ENCODE assay signal across 8 mouse cellular contexts in the genomic region with DNA sequence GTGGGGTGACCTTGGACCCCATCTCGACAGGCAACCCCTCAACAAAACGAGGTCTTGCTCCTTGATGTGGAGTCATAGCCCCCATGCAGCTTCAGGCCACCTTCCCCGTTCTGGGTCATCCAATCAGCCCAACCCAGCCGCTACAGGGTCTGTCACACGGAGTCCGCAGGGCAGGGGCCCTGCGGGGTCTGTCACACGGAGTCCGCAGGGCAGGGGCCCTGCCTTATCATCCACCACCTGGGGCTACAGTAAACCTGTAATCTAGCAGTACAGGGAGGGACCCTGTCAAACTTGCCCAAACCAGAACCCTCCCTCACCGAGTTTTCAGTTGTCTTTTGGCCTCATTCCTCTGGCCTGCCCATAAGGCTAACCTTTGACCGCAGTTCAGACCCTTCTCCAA. TPM values are rescaled to one million over a fixed set of nuclear protein-coding genes. Genes with fewer than 3 reads are reported as not detected.
DNase-seq lines count a peak whose midpoint lies in the region; ATAC-seq and TF ChIP-seq lines count a peak whose summit lies in the region.

No protein-coding gene starts in this region.

- no peak for ATAC-seq in hindbrain, embryonic 12.5 days (ENCODE audit: low FRiP score)
- ATAC-seq in hindbrain, postnatal 0 days: no peak
- no peak for ATAC-seq in embryonic facial prominence, embryonic 11.5 days (replicated peaks; ENCODE audit: insufficient number of reproducible peaks, low FRiP score, low TSS enrichment, low read depth)
- ATAC-seq in liver, embryonic 12.5 days: peak; percentile 81

- DNase-seq in hindbrain, postnatal 0 days (ENCODE audit: low spot score): no peak
- DNase-seq in embryonic facial prominence, embryonic 11.5 days (ENCODE audit: low spot score): no peak
- DNase-seq in layer of hippocampus, postnatal 25 days (ENCODE audit: extremely low spot score in 1 of 2, low spot score in 1 of 2): no peak
- no peak for DNase-seq in left cerebral cortex, postnatal 25 days (ENCODE audit: low spot score in 2 of 2)
- DNase-seq in urinary bladder, postnatal 4 days (ENCODE audit: low spot score in 2 of 2): no peak

- intact Hi-C loops in left cerebral cortex, postnatal 25 days (cut with DNase I): no loop called here

- no peak overlapping the region for H3K27ac ChIP-seq in hindbrain, embryonic 12.5 days
- H3K27ac ChIP-seq in hindbrain, postnatal 0 days: no peak overlapping the region
- no peak overlapping the region for H3K27ac ChIP-seq in ES-Bruce4 (ENCODE audit: insufficient read depth, low read length)
- H3K27ac ChIP-seq in embryonic facial prominence, embryonic 11.5 days (replicated peaks; ENCODE audit: low read depth, low read length): peak overlapping the region; percentile 96
- peak overlapping the region; percentile 88 for H3K27ac ChIP-seq in liver, embryonic 12.5 days

- H3K27me3 ChIP-seq in hindbrain, embryonic 12.5 days: peaks cover 46% of the 10 kb centered on the region
- 0 out of 2 replicates have a peak, but pooled peaks cover 6% of the 10 kb centered on the region for H3K27me3 ChIP-seq in hindbrain, postnatal 0 days (ENCODE audit: insufficient read depth, low read length)
- H3K27me3 ChIP-seq in ES-Bruce4 (ENCODE audit: control insufficient read depth, insufficient read depth, low read length, poor library complexity, severe bottlenecking): no peaks in the 10 kb centered on the region
- H3K27me3 ChIP-seq in embryonic facial prominence, embryonic 11.5 days (ENCODE audit: control insufficient read depth, insufficient read depth, low read length): no peaks in the 10 kb centered on the region; the same call in 1 of the 2 replicates
- H3K27me3 ChIP-seq in liver, embryonic 12.5 days (replicated peaks): peaks cover 52% of the 10 kb centered on the region

- H3K4me3 ChIP-seq in hindbrain, embryonic 12.5 days: no peak overlapping the region
- H3K4me3 ChIP-seq in hindbrain, postnatal 0 days (ENCODE audit: low read length): no peak overlapping the region
- peak overlapping the region; percentile 82; the same call in 1 of the 2 replicates for H3K4me3 ChIP-seq in ES-Bruce4 (ENCODE audit: low read depth, low read length)
- no peak overlapping the region; the same call in 1 of the 2 replicates for H3K4me3 ChIP-seq in embryonic facial prominence, embryonic 11.5 days (ENCODE audit: low read depth, low read length)
- peak overlapping the region; percentile 72 for H3K4me3 ChIP-seq in liver, embryonic 12.5 days

- no peak for TF ChIP-seq CTCF in hindbrain, postnatal 0 days (IDR thresholded peaks at IDR 0.05; ENCODE audit: low read depth)
- no peak for TF ChIP-seq CTCF in ES-Bruce4 (IDR thresholded peaks at IDR 0.05; ENCODE audit: low read depth, low read length)

- H3K36me3 ChIP-seq in hindbrain, embryonic 12.5 days: no peaks in the 10 kb centered on the region
- H3K36me3 ChIP-seq in hindbrain, postnatal 0 days (ENCODE audit: insufficient read depth, low read length): no peaks in the 10 kb centered on the region
- no peaks in the 10 kb centered on the region for H3K36me3 ChIP-seq in ES-Bruce4 (ENCODE audit: control insufficient read depth, insufficient read depth, low read length, poor library complexity, severe bottlenecking)
- no peaks in the 10 kb centered on the region for H3K36me3 ChIP-seq in embryonic facial prominence, embryonic 11.5 days (replicated peaks; ENCODE audit: control insufficient read depth, insufficient read depth, low read depth, low read length)
- no peaks in the 10 kb centered on the region for H3K36me3 ChIP-seq in liver, embryonic 12.5 days

- no peak overlapping the region for H3K9ac ChIP-seq in hindbrain, embryonic 12.5 days
- no peak overlapping the region for H3K9ac ChIP-seq in hindbrain, postnatal 0 days (replicated peaks; ENCODE audit: low read length)
- no peak overlapping the region for H3K9ac ChIP-seq in ES-Bruce4 (ENCODE audit: low read depth, poor library complexity, severe bottlenecking)
- H3K9ac ChIP-seq in embryonic facial prominence, embryonic 11.5 days (replicated peaks; ENCODE audit: low read length): peak overlapping the region; percentile 76; the same call in 1 of the 2 replicates
- H3K9ac ChIP-seq in liver, embryonic 12.5 days: peak overlapping the region; percentile 78

- TF ChIP-seq POLR2A in ES-Bruce4 (IDR thresholded peaks at IDR 0.05; ENCODE audit: insufficient read depth, low read length): no peak

- peaks cover 37% of the 10 kb centered on the region for H3K4me1 ChIP-seq in hindbrain, embryonic 12.5 days
- no peaks in the 10 kb centered on the region for H3K4me1 ChIP-seq in hindbrain, postnatal 0 days (ENCODE audit: insufficient read depth, low read length)
- H3K4me1 ChIP-seq in ES-Bruce4 (ENCODE audit: control insufficient read depth, insufficient read depth, low read length): no peaks in the 10 kb centered on the region
- peaks cover 7% of the 10 kb centered on the region for H3K4me1 ChIP-seq in embryonic facial prominence, embryonic 11.5 days (ENCODE audit: control insufficient read depth, insufficient read depth, low read length)
- peaks cover 69% of the 10 kb centered on the region for H3K4me1 ChIP-seq in liver, embryonic 12.5 days

- peak overlapping the region; percentile 81; the same call in 1 of the 2 replicates for H3K4me2 ChIP-seq in hindbrain, embryonic 12.5 days (replicated peaks)
- H3K4me2 ChIP-seq in hindbrain, postnatal 0 days (ENCODE audit: low read depth, low read length): no peak overlapping the region
- H3K4me2 ChIP-seq in embryonic facial prominence, embryonic 11.5 days (ENCODE audit: low read depth, low read length): peak overlapping the region; percentile 82
- peak overlapping the region; percentile 89 for H3K4me2 ChIP-seq in liver, embryonic 12.5 days

- 11% methylated on average over 11 of the region's 11 CpGs for WGBS in hindbrain, embryonic 12.5 days
- 27% methylated on average over 11 of the region's 11 CpGs for WGBS in hindbrain, postnatal 0 days
- 8% methylated on average over 11 of the region's 11 CpGs for WGBS in embryonic facial prominence, embryonic 11.5 days
- WGBS in liver, embryonic 12.5 days (ENCODE audit: insufficient replicate concordance): 3% methylated on average over 11 of the region's 11 CpGs

- H3K9me3 ChIP-seq in hindbrain, embryonic 12.5 days (replicated peaks): no peaks in the 10 kb centered on the region
- no peaks in the 10 kb centered on the region for H3K9me3 ChIP-seq in hindbrain, postnatal 0 days (ENCODE audit: low read length)
- no peaks in the 10 kb centered on the region for H3K9me3 ChIP-seq in ES-Bruce4 (replicated peaks; ENCODE audit: control insufficient read depth, insufficient read depth, low read length, poor library complexity, severe bottlenecking)
- H3K9me3 ChIP-seq in embryonic facial prominence, embryonic 11.5 days (replicated peaks; ENCODE audit: control insufficient read depth, low read length): no peaks in the 10 kb centered on the region
- no peaks in the 10 kb centered on the region for H3K9me3 ChIP-seq in liver, embryonic 12.5 days (replicated peaks)

- no peak for TF ChIP-seq EP300 in ES-Bruce4 (IDR thresholded peaks at IDR 0.05; ENCODE audit: insufficient read depth, low read depth, low read length)

RNA-seq across cellular contexts. Expression of gene Tead3, which starts 1.4 kb away (rescaled TPM):
- polyA plus RNA-seq in hindbrain, embryonic 12.5 days (2016; fragmentation: Nextera tagmentation; extraction: Ambion mirVana): 7.0 and 7.7 TPM in 2 replicates
- 6.5 and 9.4 TPM in 2 replicates for total RNA-seq in hindbrain, postnatal 0 days (2014; rRNA removed)
- 1.3 and 1.7 TPM in 2 replicates for polyA plus RNA-seq in hindbrain, postnatal 0 days (2015; fragmentation: Nextera tagmentation; extraction: Ambion mirVana)
- 28.6 and 31.9 TPM in 2 replicates for polyA plus RNA-seq in ES-Bruce4 (2011; ENCODE audit: insufficient read depth, insufficient read length, low read depth, missing spikeins)
- 8.6 and 9.0 TPM in 2 replicates for polyA plus RNA-seq in embryonic facial prominence, embryonic 11.5 days (2014; fragmentation: Nextera tagmentation; extraction: Ambion mirVana)
- polyA plus RNA-seq in liver, embryonic 12.5 days (2016; fragmentation: Nextera tagmentation; extraction: Ambion mirVana): 1.9 and 2.0 TPM in 2 replicates
- total RNA-seq in layer of hippocampus, postnatal 25 days (2021): 1 to 10 TPM; 2.2 to 4.0 TPM
- total RNA-seq in left cerebral cortex, postnatal 25 days (2021): 1 to 10 TPM; 2.2 to 3.1 TPM

RNA-seq across cellular contexts. Expression of gene Tulp1, which starts 13.0 kb away (rescaled TPM):
- polyA plus RNA-seq in hindbrain, embryonic 12.5 days (2016; fragmentation: Nextera tagmentation; extraction: Ambion mirVana): 5.0 and 6.8 TPM in 2 replicates
- total RNA-seq in hindbrain, postnatal 0 days (2014; rRNA removed): 1.4 TPM in 1 of 2 replicates, not detected in the other
- polyA plus RNA-seq in hindbrain, postnatal 0 days (2015; fragmentation: Nextera tagmentation; extraction: Ambion mirVana): 1.8 and 2.0 TPM in 2 replicates
- 14.0 and 14.7 TPM in 2 replicates for polyA plus RNA-seq in ES-Bruce4 (2011; ENCODE audit: insufficient read depth, insufficient read length, low read depth, missing spikeins)
- polyA plus RNA-seq in embryonic facial prominence, embryonic 11.5 days (2014; fragmentation: Nextera tagmentation; extraction: Ambion mirVana): 3.4 and 3.6 TPM in 2 replicates
- polyA plus RNA-seq in liver, embryonic 12.5 days (2016; fragmentation: Nextera tagmentation; extraction: Ambion mirVana): 1.4 and 1.6 TPM in 2 replicates
- not detected for total RNA-seq in layer of hippocampus, postnatal 25 days (2021)
- total RNA-seq in left cerebral cortex, postnatal 25 days (2021): not detected

RNA-seq across cellular contexts. Expression of gene Rpl10a, which starts 23.7 kb away (rescaled TPM):
- 287 and 354 TPM in 2 replicates for polyA plus RNA-seq in hindbrain, embryonic 12.5 days (2016; fragmentation: Nextera tagmentation; extraction: Ambion mirVana)
- 699 and 1,071 TPM in 2 replicates for total RNA-seq in hindbrain, postnatal 0 days (2014; rRNA removed)
- 337 and 355 TPM in 2 replicates for polyA plus RNA-seq in hindbrain, postnatal 0 days (2015; fragmentation: Nextera tagmentation; extraction: Ambion mirVana)
- 1,875 and 2,151 TPM in 2 replicates for polyA plus RNA-seq in ES-Bruce4 (2011; ENCODE audit: insufficient read depth, insufficient read length, low read depth, missing spikeins)
- 562 and 613 TPM in 2 replicates for polyA plus RNA-seq in embryonic facial prominence, embryonic 11.5 days (2014; fragmentation: Nextera tagmentation; extraction: Ambion mirVana)
- 472 and 487 TPM in 2 replicates for polyA plus RNA-seq in liver, embryonic 12.5 days (2016; fragmentation: Nextera tagmentation; extraction: Ambion mirVana)
- total RNA-seq in layer of hippocampus, postnatal 25 days (2021): 100 to 1,000 TPM; 353 to 376 TPM
- total RNA-seq in left cerebral cortex, postnatal 25 days (2021): 100 to 1,000 TPM; 305 to 310 TPM

RNA-seq across cellular contexts. Expression of gene Fance, which starts 38.7 kb away (rescaled TPM):
- polyA plus RNA-seq in hindbrain, embryonic 12.5 days (2016; fragmentation: Nextera tagmentation; extraction: Ambion mirVana): 24.7 and 28.3 TPM in 2 replicates
- 38.7 and 46.5 TPM in 2 replicates for total RNA-seq in hindbrain, postnatal 0 days (2014; rRNA removed)
- 23.6 and 27.2 TPM in 2 replicates for polyA plus RNA-seq in hindbrain, postnatal 0 days (2015; fragmentation: Nextera tagmentation; extraction: Ambion mirVana)
- 56.8 and 64.7 TPM in 2 replicates for polyA plus RNA-seq in ES-Bruce4 (2011; ENCODE audit: insufficient read depth, insufficient read length, low read depth, missing spikeins)
- polyA plus RNA-seq in embryonic facial prominence, embryonic 11.5 days (2014; fragmentation: Nextera tagmentation; extraction: Ambion mirVana): 18.8 and 21.2 TPM in 2 replicates
- 18.8 and 22.1 TPM in 2 replicates for polyA plus RNA-seq in liver, embryonic 12.5 days (2016; fragmentation: Nextera tagmentation; extraction: Ambion mirVana)
- total RNA-seq in layer of hippocampus, postnatal 25 days (2021): 10 to 100 TPM; 22.6 to 27.1 TPM
- 10 to 100 TPM; 24.0 to 25.7 TPM for total RNA-seq in left cerebral cortex, postnatal 25 days (2021)

Comparison
In these comparisons a context has a peak if more than half of its experiments do, and no peak if none do; other contexts are left out.
1. H3K27ac ChIP-seq: peak in embryonic facial prominence, embryonic 11.5 days (single experiment) and liver, embryonic 12.5 days (single experiment); none in hindbrain, embryonic 12.5 days (single experiment), hindbrain, postnatal 0 days (single experiment) and ES-Bruce4 (single experiment).
2. H3K4me3 ChIP-seq: peak in ES-Bruce4 (single experiment) and liver, embryonic 12.5 days (single experiment); none in hindbrain, embryonic 12.5 days (single experiment), hindbrain, postnatal 0 days (single experiment) and embryonic facial prominence, embryonic 11.5 days (single experiment).
3. H3K9ac ChIP-seq: peak in embryonic facial prominence, embryonic 11.5 days (single experiment) and liver, embryonic 12.5 days (single experiment); none in hindbrain, embryonic 12.5 days (single experiment), hindbrain, postnatal 0 days (single experiment) and ES-Bruce4 (single experiment).